Mouse (Mus musculus) liver, embryonic 14.5 days (tissue): Measurements from ENCODE around the gene Tpd52l2. TPM values are rescaled to one million over a fixed set of nuclear protein-coding genes. Genes with fewer than 3 reads are reported as not detected.

Source experiments
- ATAC-seq: fragments of 200-750 bp; cut with Nextera tagmentation; 2 replicates; pipeline ENCODE4 v1.8.0; 2017; ENCODE audit warnings: moderate number of reproducible peaks, mild to moderate bottlenecking, moderate library complexity; ENCODE audit not compliant: insufficient read depth
- DNase-seq, 3 experiments: peaks; one replicate each; pipeline ENCODE4 v3.0.0-alpha.2; 2012 to 2013; ENCODE audit warnings: low read depth in 3 of 3, low spot score in 3 of 3
- H3K27ac ChIP-seq: fragments of 300-500 bp; sonication (generic); 2 replicates; pipeline ENCODE4 v1.5.1; 2014; ENCODE audit warnings: moderate library complexity, mild to moderate bottlenecking, control low read depth, inconsistent platforms
- H3K27me3 ChIP-seq: fragments of 300-500 bp; sonication (generic); 2 replicates; pipeline ENCODE4 v1.6.1; 2014; ENCODE audit warnings: mild to moderate bottlenecking, low read length, moderate library complexity; ENCODE audit not compliant: control insufficient read depth, insufficient read depth
- H3K36me3 ChIP-seq: fragments of 300-500 bp; sonication (generic); replicated peaks from 2 replicates; pipeline ENCODE4 v1.6.1; 2014; ENCODE audit warnings: low read depth; ENCODE audit not compliant: control insufficient read depth, insufficient read depth
- H3K4me1 ChIP-seq, 2 experiments: fragments of 200-500 bp in 1 of 2; fragments of 300-500 bp in 1 of 2; sonication (generic) in 1 of 2; replicated peaks; 2 replicates each; pipeline ENCODE4 v1.6.1; 2012 to 2014; ENCODE audit warnings: antibody characterized with exemption in 1 of 2, inconsistent platforms in 1 of 2, low read length in 1 of 2; ENCODE audit not compliant: control insufficient read depth in 2 of 2, insufficient read depth in 2 of 2
- H3K4me2 ChIP-seq: fragments of 300-500 bp; sonication (generic); 2 replicates; pipeline ENCODE4 v1.6.1; 2014; ENCODE audit warnings: low read depth, mild to moderate bottlenecking, control low read depth, moderate library complexity
- H3K4me3 ChIP-seq, 2 experiments: fragments of 200-500 bp in 1 of 2; fragments of 300-500 bp in 1 of 2; sonication (generic) in 1 of 2; 2 replicates each; pipeline ENCODE4 v1.5.1; 2012 to 2014; ENCODE audit warnings: low read depth in 2 of 2, low read length in 2 of 2, mild to moderate bottlenecking in 2 of 2, control low read depth in 1 of 2, inconsistent platforms in 1 of 2, moderate library complexity in 1 of 2; ENCODE audit not compliant: insufficient read depth in 1 of 2
- H3K9ac ChIP-seq: fragments of 300-500 bp; sonication (generic); replicated peaks from 2 replicates; pipeline ENCODE4 v1.6.1; 2014; ENCODE audit warnings: mild to moderate bottlenecking, control low read depth, moderate library complexity
- H3K9me3 ChIP-seq: fragments of 300-500 bp; sonication (generic); 2 replicates; pipeline ENCODE4 v1.6.1; 2016; ENCODE audit warnings: low read length, mixed read lengths; ENCODE audit not compliant: control insufficient read depth
- CTCF ChIP-seq: IDR thresholded peaks from 2 replicates; pipeline ENCODE4 v1.5.1; 2016; ENCODE audit warnings: antibody characterized with exemption, low read depth, control low read depth
- EP300 ChIP-seq: IDR thresholded peaks from 2 replicates; pipeline ENCODE4 v1.6.1; 2016; ENCODE audit warnings: antibody characterized with exemption, low read depth
- WGBS: fragments of 180-500 bp; shearing (Covaris S2); extraction: QIAGEN DNeasy Blood & Tissue Kit; methylation state at CpG from one replicate; pipeline ENCODE4 v1.1.7; 2014; ENCODE audit not compliant: insufficient replicate concordance; 5-methylcytosine and 5-hydroxymethylcytosine counted together
- polyA plus RNA-seq, 2 experiments: library from polyadenylated mRNA; depleted of rRNA in 1 of 2; stranded (reverse) in 1 of 2; unstranded in 1 of 2; fragments of >200 nt; fragmentation: Nextera tagmentation in 1 of 2; extraction: Ambion mirVana in 1 of 2; gene quantifications; 2 replicates each; pipeline versions ENCODE4 v1.2.1 to v1.2.3; 2012 to 2014

Gene Tpd52l2
- polyA plus RNA-seq, 2 experiments: 36.1 to 78.3 TPM

DNA sequence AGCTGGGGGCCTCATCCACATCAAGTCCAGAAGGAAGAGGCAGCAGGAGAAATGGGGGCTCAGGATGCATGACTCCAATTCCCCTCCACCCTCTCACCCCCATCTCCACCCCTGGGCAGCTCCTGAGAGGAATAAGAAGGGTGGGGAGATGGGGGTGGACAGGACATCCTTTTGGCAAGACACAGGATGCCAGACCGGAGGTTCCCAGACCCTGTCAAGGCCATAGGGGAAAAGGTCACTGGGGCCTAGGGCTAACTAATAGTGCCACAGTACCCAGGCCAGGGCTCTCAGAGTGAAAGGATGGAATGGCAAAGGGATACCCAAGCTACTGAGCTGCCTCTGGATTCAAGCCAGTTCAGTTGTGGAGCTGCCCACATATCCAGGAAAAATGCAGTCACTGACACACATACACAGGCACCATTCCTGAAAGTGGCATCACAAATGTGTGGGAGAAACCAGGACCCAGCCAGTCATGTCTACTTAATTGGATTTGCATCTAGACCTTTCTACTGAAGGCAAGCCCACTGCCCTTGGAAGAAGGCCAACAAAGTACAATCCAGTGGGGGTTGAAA lies 24.6 kb upstream of the Tpd52l2 start:
- DNase-seq (no peak), ATAC-seq (no peak)
- H3K9me3 ChIP-seq: no peaks in the 10 kb centered on the region
- no peak for TF ChIP-seq EP300
- no peak for TF ChIP-seq CTCF
- no peak overlapping the region for H3K4me2 ChIP-seq
- H3K27me3 ChIP-seq: no peaks in the 10 kb centered on the region
- peaks cover 0 to 15% of the 10 kb centered on the region in 2 experiments; a peak in 3 of 4 replicates for H3K4me1 ChIP-seq
- no peak overlapping the region for H3K9ac ChIP-seq
- no peak overlapping the region for H3K27ac ChIP-seq
- 33% methylated on average over 1 of the region's 1 CpGs for whole genome bisulfite sequencing
- H3K36me3 ChIP-seq: no peaks in the 10 kb centered on the region
- H3K4me3 ChIP-seq: no peak overlapping the region

DNA sequence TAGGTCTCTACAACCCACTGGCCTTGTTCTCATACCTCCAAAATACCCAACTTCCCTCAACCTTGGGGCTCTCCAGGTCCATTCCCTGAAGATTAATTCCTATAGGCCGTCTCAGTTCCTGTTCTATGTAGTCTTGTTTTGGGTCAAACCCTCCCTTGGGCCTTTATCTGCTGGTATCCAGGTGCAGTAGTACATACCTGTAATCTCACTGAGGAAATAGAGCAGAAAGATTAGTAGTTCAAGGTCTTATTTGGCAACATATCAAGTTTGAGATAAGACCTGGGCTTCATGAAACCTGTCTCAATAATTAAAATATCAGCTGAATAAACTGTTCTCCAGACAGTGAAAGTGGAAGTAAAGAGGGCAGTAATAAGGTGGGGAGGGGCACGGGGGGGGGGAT lies 13.8 kb upstream of the Tpd52l2 start:
- WGBS: 25% methylated on average over 2 of the region's 2 CpGs
- no peak for ATAC-seq
- no peak for TF ChIP-seq EP300
- no peak for TF ChIP-seq CTCF

DNA sequence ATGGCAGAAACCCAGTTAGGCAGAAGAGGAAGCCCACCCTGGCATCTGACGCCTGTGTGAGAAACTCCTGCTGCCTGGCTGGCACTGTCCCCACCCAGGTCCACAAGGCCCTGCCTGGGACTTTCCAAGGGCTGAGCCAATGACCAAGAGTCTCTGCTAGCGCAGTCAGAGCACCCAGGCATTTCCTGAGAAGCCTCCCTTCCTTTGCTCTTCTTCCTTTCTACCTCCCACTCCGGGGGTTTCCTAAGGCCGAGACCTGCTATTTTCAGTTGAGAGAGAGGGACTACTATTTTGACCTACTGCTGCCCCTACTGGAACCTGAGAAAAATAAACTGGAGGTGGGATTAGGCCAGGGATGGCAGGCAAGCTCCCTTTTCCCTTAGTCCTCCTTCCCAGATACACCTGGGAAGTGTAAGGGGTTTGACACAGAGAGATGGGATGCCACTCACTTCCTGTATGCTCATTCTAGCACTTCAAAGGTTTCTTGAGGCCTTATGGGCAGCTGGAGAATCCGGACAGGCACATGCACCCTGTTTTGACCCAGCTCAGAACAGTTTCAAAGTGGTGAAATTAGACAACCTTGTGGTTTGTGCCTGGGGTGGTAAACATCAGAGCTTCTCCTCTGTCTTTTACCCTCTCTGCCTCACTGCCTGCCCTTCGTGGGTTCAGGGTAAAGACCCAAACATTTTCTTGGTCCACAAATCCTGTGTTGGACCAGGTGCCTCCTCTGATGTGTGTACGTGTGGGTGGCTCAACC lies 13.2 kb upstream of the Tpd52l2 start:
- TF ChIP-seq CTCF (peak; percentile 38; the same call in 1 of the 2 replicates), EP300 (no peak)
- WGBS: 23% methylated on average over 7 of the region's 7 CpGs
- Histone ChIP-seq H3K4me1 (peaks cover 9 to 35% of the 10 kb centered on the region in 2 experiments), H3K27ac (no peak overlapping the region), H3K36me3 (no peaks in the 10 kb centered on the region), H3K27me3 (no peaks in the 10 kb centered on the region), H3K4me2 (peak overlapping the region; percentile 30), H3K9ac (no peak overlapping the region), H3K4me3 (no peak overlapping the region), H3K9me3 (no peaks in the 10 kb centered on the region)
- ATAC-seq (peak; percentile 40; the same call in 1 of the 2 replicates), DNase-seq (peak in 1 of 3 experiments; percentile 58)

More for the DNA sequence above, 13.8 kb upstream of the Tpd52l2 start:
- Histone ChIP-seq H3K4me2 (peak overlapping the region; percentile 30), H3K4me1 (peaks cover 9 to 33% of the 10 kb centered on the region in 2 experiments), H3K36me3 (no peaks in the 10 kb centered on the region), H3K27me3 (no peaks in the 10 kb centered on the region), H3K4me3 (no peak overlapping the region), H3K9me3 (no peaks in the 10 kb centered on the region), H3K9ac (no peak overlapping the region), H3K27ac (no peak overlapping the region)
- no peak for DNase-seq

DNA sequence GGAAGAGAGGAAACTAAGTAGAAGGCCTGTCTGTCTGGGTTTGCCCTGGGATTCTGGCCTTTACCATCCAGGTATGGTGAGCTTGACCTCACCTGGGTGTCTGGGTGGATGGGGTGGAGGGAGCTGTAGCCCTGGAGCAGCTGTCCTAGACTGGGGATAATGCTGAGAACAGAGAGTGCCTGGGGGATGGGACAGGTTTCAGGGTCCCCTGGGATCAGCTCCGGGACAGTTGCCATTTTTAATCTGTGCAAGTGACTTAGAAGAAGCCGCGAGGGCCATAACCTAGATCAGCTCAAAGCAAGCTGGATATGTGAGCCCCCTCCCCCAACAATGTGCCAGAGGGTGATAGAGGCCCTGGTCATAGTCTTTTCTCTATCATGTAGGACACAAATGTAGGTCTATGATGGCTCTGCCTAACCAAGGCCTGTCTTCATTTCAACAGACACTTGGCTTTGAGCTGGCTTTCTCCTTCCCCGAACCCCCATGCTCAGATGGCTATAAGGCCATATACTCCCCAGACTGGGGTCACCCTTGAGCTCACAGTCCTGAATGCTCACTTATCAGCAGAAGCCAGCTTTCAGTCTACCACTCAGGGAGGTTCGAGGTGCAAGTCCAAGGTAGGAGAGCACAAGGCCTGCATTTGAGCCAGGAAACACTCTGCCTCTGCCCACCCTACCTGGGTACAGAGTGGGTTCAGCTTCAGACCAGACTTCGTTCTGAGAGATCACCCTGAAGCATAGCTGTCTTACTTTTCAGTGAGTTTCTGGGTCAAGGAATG lies 12.3 kb upstream of the Tpd52l2 start:
- peaks cover 9 to 35% of the 10 kb centered on the region in 2 experiments for H3K4me1 ChIP-seq
- no peak overlapping the region for H3K4me2 ChIP-seq
- no peaks in the 10 kb centered on the region for H3K27me3 ChIP-seq
- H3K9me3 ChIP-seq: no peaks in the 10 kb centered on the region
- H3K36me3 ChIP-seq: no peaks in the 10 kb centered on the region
- H3K27ac ChIP-seq: no peak overlapping the region
- DNase-seq: no peak
- no peak overlapping the region for H3K4me3 ChIP-seq
- 41% methylated on average over 6 of the region's 6 CpGs for WGBS
- TF ChIP-seq EP300 (no peak), CTCF (no peak)
- H3K9ac ChIP-seq: no peak overlapping the region
- peak; percentile 40; the same call in 1 of the 2 replicates for ATAC-seq

DNA sequence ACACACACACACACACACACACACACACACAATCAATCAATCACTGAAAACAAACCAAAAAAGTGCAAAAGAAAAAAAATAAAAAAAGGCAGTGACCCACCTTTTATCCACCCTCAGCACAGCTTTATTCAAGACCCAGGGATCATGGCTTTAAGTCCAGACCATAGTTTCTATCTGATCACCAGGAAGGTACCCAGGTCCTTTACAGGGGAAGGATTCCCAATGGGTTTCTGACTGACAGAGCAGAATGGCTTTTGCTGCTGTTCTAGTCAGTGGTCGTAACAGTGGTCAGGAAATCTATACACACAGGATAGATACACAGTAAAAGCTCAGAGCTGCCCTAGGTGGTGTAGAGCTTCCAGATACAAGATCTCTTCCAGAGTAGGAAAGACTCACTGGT lies 11.2 kb upstream of the Tpd52l2 start:
- H3K4me3 ChIP-seq: no peak overlapping the region
- no peaks in the 10 kb centered on the region for H3K36me3 ChIP-seq
- ATAC-seq (no peak), DNase-seq (no peak)
- H3K9me3 ChIP-seq: no peaks in the 10 kb centered on the region
- no peak overlapping the region for H3K9ac ChIP-seq
- H3K4me2 ChIP-seq: no peak overlapping the region
- WGBS: 47% methylated on average over 1 of the region's 1 CpGs
- TF ChIP-seq CTCF (no peak), EP300 (no peak)
- peaks cover 9 to 35% of the 10 kb centered on the region in 2 experiments for H3K4me1 ChIP-seq
- no peak overlapping the region for H3K27ac ChIP-seq
- H3K27me3 ChIP-seq: no peaks in the 10 kb centered on the region
